In genomic region chr5:114308765-114309679, GRCm38 (mm10) we compare ENCODE assay signal across 8 mouse cellular contexts. TPM values are rescaled to one million over a fixed set of nuclear protein-coding genes. Genes with fewer than 3 reads are reported as not detected.
A peak's percentile ranks its signal among the peaks of the same experiment; 100 is the strongest.
DNase-seq lines count a peak whose midpoint lies in the region; ATAC-seq and TF ChIP-seq lines count a peak whose summit lies in the region.

No protein-coding gene starts in this region.

- ATAC-seq in common myeloid progenitor, adult 5-6 weeks (replicated peaks; ENCODE audit: low read depth, poor library complexity, severe bottlenecking) = peak; percentile 50; the same call in 1 of the 2 replicates
- peak; percentile 44; the same call in 1 of the 2 replicates for ATAC-seq in intestine, embryonic 16.5 days
- no peak for ATAC-seq in midbrain, embryonic 16.5 days

- H3K4me1 ChIP-seq in heart, adult 2 months (ENCODE audit: control insufficient read depth, insufficient read depth, low read length) = no peaks in the 10 kb centered on the region
- H3K4me1 ChIP-seq in intestine, embryonic 16.5 days (ENCODE audit: control insufficient read depth, insufficient read depth, low read length) = peaks cover 6% of the 10 kb centered on the region; the same call in 1 of the 2 replicates
- no peaks in the 10 kb centered on the region for H3K4me1 ChIP-seq in midbrain, embryonic 16.5 days (ENCODE audit: control insufficient read depth, insufficient read depth, low read length)

- no peaks in the 10 kb centered on the region for H3K27me3 ChIP-seq in heart, adult 2 months (ENCODE audit: control insufficient read depth, insufficient read depth, low read length)
- H3K27me3 ChIP-seq in C2C12 (ENCODE audit: control insufficient read depth, insufficient read depth, insufficient read length) = peaks cover 31% of the 10 kb centered on the region
- no peaks in the 10 kb centered on the region for H3K27me3 ChIP-seq in intestine, embryonic 16.5 days (replicated peaks; ENCODE audit: control insufficient read depth, insufficient read depth, low read length)
- H3K27me3 ChIP-seq in midbrain, embryonic 16.5 days (ENCODE audit: control insufficient read depth, insufficient read depth, low read depth, low read length) = peaks cover 13% of the 10 kb centered on the region

- H3K4me2 ChIP-seq in intestine, embryonic 16.5 days (ENCODE audit: low read depth, low read length) = peak overlapping the region; percentile 51
- peak overlapping the region; percentile 19; the same call in 1 of the 2 replicates for H3K4me2 ChIP-seq in midbrain, embryonic 16.5 days (ENCODE audit: low read length)

- intact Hi-C loops in heart, adult 2 months (cut with DNase I) = loop anchor here (1.0 to 2.0 kb wide), 2 partner anchors 61 to 256 kb away; no protein-coding TSS in a partner anchor
- intact Hi-C loops in gastrocnemius, postnatal 14 days (cut with DNase I; ENCODE audit: low total_unique reads) = loop anchor here (2.0 to 10.0 kb wide), 2 partner anchors 60 to 264 kb away; no protein-coding TSS in a partner anchor

- H3K79me3 ChIP-seq in C2C12 (ENCODE audit: low read depth) = no peaks in the 10 kb centered on the region

- 40% methylated on average over 18 of the region's 18 CpGs for WGBS in heart, adult 2 months
- 37% methylated on average over 18 of the region's 18 CpGs for WGBS in intestine, embryonic 16.5 days
- WGBS in midbrain, embryonic 16.5 days = 37% methylated on average over 18 of the region's 18 CpGs

- no peak for TF ChIP-seq EP300 in heart, adult 2 months (IDR thresholded peaks at IDR 0.05; ENCODE audit: insufficient read depth, low read depth, low read length)

- no peaks in the 10 kb centered on the region for H3K9me3 ChIP-seq in intestine, embryonic 16.5 days (ENCODE audit: control insufficient read depth, low read length)
- no peaks in the 10 kb centered on the region for H3K9me3 ChIP-seq in midbrain, embryonic 16.5 days (replicated peaks; ENCODE audit: control insufficient read depth, low read length, poor library complexity, severe bottlenecking)

- peak; percentile 80 for TF ChIP-seq CTCF in heart, adult 2 months (IDR thresholded peaks at IDR 0.05)
- TF ChIP-seq CTCF in C2C12 (IDR thresholded peaks at IDR 0.05; ENCODE audit: control insufficient read depth, insufficient read depth, insufficient read length) = peak; percentile 2

- TF ChIP-seq POLR2A in heart, adult 2 months (IDR thresholded peaks at IDR 0.05; ENCODE audit: insufficient read depth, low read depth, low read length) = no peak

- H3ac ChIP-seq in C2C12 (ENCODE audit: control insufficient read depth, insufficient read length, low read depth) = no peak overlapping the region

- no peaks in the 10 kb centered on the region for H3K36me3 ChIP-seq in heart, adult 2 months (ENCODE audit: control insufficient read depth, insufficient read depth, low read length)
- H3K36me3 ChIP-seq in C2C12 (ENCODE audit: control insufficient read depth, insufficient read depth) = no peaks in the 10 kb centered on the region
- H3K36me3 ChIP-seq in intestine, embryonic 16.5 days (ENCODE audit: control insufficient read depth, insufficient read depth, low read length) = no peaks in the 10 kb centered on the region
- no peaks in the 10 kb centered on the region for H3K36me3 ChIP-seq in midbrain, embryonic 16.5 days (ENCODE audit: control insufficient read depth, insufficient read depth, low read length)

- no peaks in the 10 kb centered on the region for H3K79me2 ChIP-seq in heart, adult 2 months (replicated peaks; ENCODE audit: control insufficient read depth, insufficient read depth, low read length)
- no peaks in the 10 kb centered on the region for H3K79me2 ChIP-seq in C2C12 (ENCODE audit: control insufficient read depth, insufficient read depth)

- no peak overlapping the region for H3K4me3 ChIP-seq in heart, adult 2 months
- H3K4me3 ChIP-seq in C2C12 (ENCODE audit: insufficient read depth, poor library complexity, severe bottlenecking) = no peak overlapping the region
- H3K4me3 ChIP-seq in intestine, embryonic 16.5 days (ENCODE audit: low read length) = peak overlapping the region; percentile 25
- H3K4me3 ChIP-seq in midbrain, embryonic 16.5 days (ENCODE audit: low read depth, low read length) = no peak overlapping the region

- H3K27ac ChIP-seq in heart, adult 2 months = no peak overlapping the region
- H3K27ac ChIP-seq in intestine, embryonic 16.5 days (ENCODE audit: low read length) = no peak overlapping the region
- no peak overlapping the region for H3K27ac ChIP-seq in midbrain, embryonic 16.5 days (ENCODE audit: low read length)

- peak in 1 of 2 experiments; percentile 6 for DNase-seq in heart, adult 2 months
- DNase-seq in heart, adult 9 months (ENCODE audit: low spot score in 2 of 2) = no peak
- no peak for DNase-seq in gastrocnemius, postnatal 14 days
- no peak for DNase-seq in urinary bladder, adult 18-20 months (ENCODE audit: low spot score in 2 of 2)

- H3K9ac ChIP-seq in heart, adult 2 months (ENCODE audit: low read depth, low read length) = no peak overlapping the region
- peak overlapping the region; percentile 47; the same call in 1 of the 2 replicates for H3K9ac ChIP-seq in intestine, embryonic 16.5 days (ENCODE audit: low read depth, low read length)
- no peak overlapping the region for H3K9ac ChIP-seq in midbrain, embryonic 16.5 days (ENCODE audit: low read depth, low read length)

TF ChIP-seq in C2C12, 6 proteins besides CTCF, POLR2A, EP300 and RAD21:
- TF ChIP-seq CEBPB (IDR thresholded peaks at IDR 0.05; ENCODE audit: low read depth) (no peak), FOSL1 (IDR thresholded peaks at IDR 0.05; ENCODE audit: insufficient read depth, low read length, poor library complexity, severe bottlenecking) (no peak), MYOD1 (IDR thresholded peaks at IDR 0.05; ENCODE audit: control insufficient read depth, insufficient read length, low read depth) (no peak), USF1 (IDR thresholded peaks at IDR 0.05; ENCODE audit: low read depth) (no peak), MAX (IDR thresholded peaks at IDR 0.05) (no peak), MYOG (IDR thresholded peaks at IDR 0.05; ENCODE audit: control insufficient read depth, extremely low read depth, insufficient read length) (no peak)

RNA-seq across cellular contexts. Expression of gene Myo1h, which starts 20.1 kb away (rescaled TPM):
- under 1 TPM in 1 of 2 experiments, not detected in 1; 0.39 TPM for total RNA-seq in heart, adult 2 months (2021)
- 0.12 and 0.47 TPM in 2 replicates for polyA plus RNA-seq in heart, adult 2 months (2012; rRNA removed)
- polyA plus RNA-seq in C2C12 (2012; fragmentation: generic; extraction: Trizol) = 2.2 TPM
- total RNA-seq in common myeloid progenitor, adult 5-6 weeks (2017) = 0.73 and 1.3 TPM in 2 replicates
- 5.1 and 5.9 TPM in 2 replicates for polyA plus RNA-seq in intestine, embryonic 16.5 days (2015; fragmentation: Nextera tagmentation; extraction: Ambion mirVana)
- polyA plus RNA-seq in midbrain, embryonic 16.5 days (2015; fragmentation: Nextera tagmentation; extraction: Ambion mirVana) = 0.82 and 0.97 TPM in 2 replicates
- total RNA-seq in gastrocnemius, postnatal 14 days (2021) = 1 to 10 TPM in 1 of 2 experiments, not detected in 1; 1.1 TPM

RNA-seq across cellular contexts. Expression of gene Foxn4, which starts 35.4 kb away (rescaled TPM):
- total RNA-seq in heart, adult 2 months (2021) = not detected
- 0.12 TPM in 1 of 2 replicates, not detected in the other for polyA plus RNA-seq in heart, adult 2 months (2012; rRNA removed)
- not detected for polyA plus RNA-seq in C2C12 (2012; fragmentation: generic; extraction: Trizol)
- total RNA-seq in common myeloid progenitor, adult 5-6 weeks (2017) = not detected in 2 replicates
- polyA plus RNA-seq in intestine, embryonic 16.5 days (2015; fragmentation: Nextera tagmentation; extraction: Ambion mirVana) = not detected in 2 replicates
- polyA plus RNA-seq in midbrain, embryonic 16.5 days (2015; fragmentation: Nextera tagmentation; extraction: Ambion mirVana) = 0.32 and 0.36 TPM in 2 replicates
- not detected for total RNA-seq in gastrocnemius, postnatal 14 days (2021)
